ENCODE assay signal across 8 mouse cellular contexts in genomic region chr8:117278668-117279132, GRCm38 (mm10). TPM values are rescaled to one million over a fixed set of nuclear protein-coding genes. Genes with fewer than 3 reads are reported as not detected.
DNase-seq lines count a peak whose midpoint lies in the region; ATAC-seq and TF ChIP-seq lines count a peak whose summit lies in the region.

No protein-coding gene starts in this region.

- no peak for ATAC-seq in heart, embryonic 16.5 days (replicated peaks; ENCODE audit: extremely low read depth, insufficient read depth, low FRiP score)
- no peak for ATAC-seq in intestine, postnatal 0 days
- ATAC-seq in midbrain, embryonic 13.5 days = peak; percentile 29; the same call in 1 of the 2 replicates

- intact Hi-C loops in heart, adult 2 months (cut with DNase I) = no loop called here

- no peaks in the 10 kb centered on the region for H3K36me3 ChIP-seq in heart, embryonic 16.5 days (ENCODE audit: control insufficient read depth, insufficient read depth)
- H3K36me3 ChIP-seq in heart, adult 2 months (ENCODE audit: control insufficient read depth, insufficient read depth, low read length) = no peaks in the 10 kb centered on the region
- peaks cover 38% of the 10 kb centered on the region for H3K36me3 ChIP-seq in embryonic facial prominence, embryonic 10.5 days (replicated peaks)
- peaks cover 2% of the 10 kb centered on the region; the same call in 1 of the 2 replicates for H3K36me3 ChIP-seq in intestine, postnatal 0 days (ENCODE audit: control insufficient read depth, insufficient read depth)
- 0 out of 2 replicates have a peak, but pooled peaks cover 5% of the 10 kb centered on the region for H3K36me3 ChIP-seq in midbrain, embryonic 13.5 days

- WGBS in heart, embryonic 16.5 days = 72% methylated on average over 20 of the region's 20 CpGs
- WGBS in heart, adult 2 months = 76% methylated on average over 20 of the region's 20 CpGs
- WGBS in embryonic facial prominence, embryonic 10.5 days = 41% methylated on average over 20 of the region's 20 CpGs
- WGBS in intestine, postnatal 0 days = 64% methylated on average over 20 of the region's 20 CpGs
- 16% methylated on average over 20 of the region's 20 CpGs for WGBS in midbrain, embryonic 13.5 days

- no peak for DNase-seq in heart, adult 2 months
- no peak for DNase-seq in embryonic facial prominence, embryonic 10.5 days (ENCODE audit: low spot score)
- no peak for DNase-seq in ovary, postnatal 36 days (ENCODE audit: low spot score)
- DNase-seq in embryo, embryonic 10 days (ENCODE audit: low spot score) = no peak
- DNase-seq in gastrocnemius, adult 8-10 months (ENCODE audit: low spot score in 2 of 2) = no peak

- no peaks in the 10 kb centered on the region for H3K9me3 ChIP-seq in heart, embryonic 16.5 days (replicated peaks; ENCODE audit: control insufficient read depth, low read length)
- no peaks in the 10 kb centered on the region for H3K9me3 ChIP-seq in embryonic facial prominence, embryonic 10.5 days
- no peaks in the 10 kb centered on the region for H3K9me3 ChIP-seq in intestine, postnatal 0 days (ENCODE audit: control insufficient read depth)
- H3K9me3 ChIP-seq in midbrain, embryonic 13.5 days = no peaks in the 10 kb centered on the region

- H3K27me3 ChIP-seq in heart, embryonic 16.5 days (ENCODE audit: control insufficient read depth, insufficient read depth, low read length) = no peaks in the 10 kb centered on the region
- no peaks in the 10 kb centered on the region for H3K27me3 ChIP-seq in heart, adult 2 months (ENCODE audit: control insufficient read depth, insufficient read depth, low read length)
- H3K27me3 ChIP-seq in embryonic facial prominence, embryonic 10.5 days (replicated peaks; ENCODE audit: low read depth, poor library complexity, severe bottlenecking) = no peaks in the 10 kb centered on the region
- no peaks in the 10 kb centered on the region for H3K27me3 ChIP-seq in intestine, postnatal 0 days (replicated peaks; ENCODE audit: control insufficient read depth, insufficient read depth, low read length)
- H3K27me3 ChIP-seq in midbrain, embryonic 13.5 days = no peaks in the 10 kb centered on the region

- H3K27ac ChIP-seq in heart, embryonic 16.5 days (ENCODE audit: low read length) = peak overlapping the region; percentile 6
- H3K27ac ChIP-seq in heart, adult 2 months = no peak overlapping the region
- H3K27ac ChIP-seq in embryonic facial prominence, embryonic 10.5 days (replicated peaks) = peak overlapping the region; percentile 69
- peak overlapping the region; percentile 15; the same call in 1 of the 2 replicates for H3K27ac ChIP-seq in intestine, postnatal 0 days (ENCODE audit: low read depth, low read length)
- H3K27ac ChIP-seq in midbrain, embryonic 13.5 days = peak overlapping the region; percentile 73

- no peak overlapping the region for H3K4me3 ChIP-seq in heart, embryonic 16.5 days (ENCODE audit: low read length)
- H3K4me3 ChIP-seq in heart, adult 2 months = no peak overlapping the region
- H3K4me3 ChIP-seq in embryonic facial prominence, embryonic 10.5 days = no peak overlapping the region
- no peak overlapping the region for H3K4me3 ChIP-seq in intestine, postnatal 0 days (ENCODE audit: low read depth, low read length)
- no peak overlapping the region for H3K4me3 ChIP-seq in midbrain, embryonic 13.5 days (replicated peaks)

- no peak for TF ChIP-seq POLR2A in heart, adult 2 months (IDR thresholded peaks at IDR 0.05; ENCODE audit: insufficient read depth, low read depth, low read length)

- H3K4me1 ChIP-seq in heart, embryonic 16.5 days (ENCODE audit: control insufficient read depth, insufficient read depth, low read length) = peaks cover 19% of the 10 kb centered on the region
- peaks cover 18% of the 10 kb centered on the region for H3K4me1 ChIP-seq in heart, adult 2 months (ENCODE audit: control insufficient read depth, insufficient read depth, low read length)
- peaks cover 68% of the 10 kb centered on the region for H3K4me1 ChIP-seq in embryonic facial prominence, embryonic 10.5 days
- peaks cover 13% of the 10 kb centered on the region for H3K4me1 ChIP-seq in intestine, postnatal 0 days (replicated peaks; ENCODE audit: control insufficient read depth, insufficient read depth, low read length)
- peaks cover 54% of the 10 kb centered on the region for H3K4me1 ChIP-seq in midbrain, embryonic 13.5 days (replicated peaks)

- TF ChIP-seq CTCF in heart, adult 2 months (IDR thresholded peaks at IDR 0.05) = no peak
- TF ChIP-seq CTCF in intestine, postnatal 0 days (IDR thresholded peaks at IDR 0.05; ENCODE audit: low read depth) = no peak

- H3K79me2 ChIP-seq in heart, adult 2 months (replicated peaks; ENCODE audit: control insufficient read depth, insufficient read depth, low read length) = peaks cover 7% of the 10 kb centered on the region

- no peak overlapping the region for H3K9ac ChIP-seq in heart, embryonic 16.5 days (ENCODE audit: low read length)
- H3K9ac ChIP-seq in heart, adult 2 months (ENCODE audit: low read depth, low read length) = no peak overlapping the region
- no peak overlapping the region for H3K9ac ChIP-seq in intestine, postnatal 0 days (ENCODE audit: low read depth, low read length)
- peak overlapping the region; percentile 52 for H3K9ac ChIP-seq in midbrain, embryonic 13.5 days (replicated peaks)

- no peak for TF ChIP-seq EP300 in heart, adult 2 months (IDR thresholded peaks at IDR 0.05; ENCODE audit: insufficient read depth, low read depth, low read length)

- no peak overlapping the region for H3K4me2 ChIP-seq in heart, embryonic 16.5 days (ENCODE audit: low read depth, low read length)
- no peak overlapping the region for H3K4me2 ChIP-seq in intestine, postnatal 0 days (replicated peaks; ENCODE audit: low read depth)
- peak overlapping the region; percentile 40 for H3K4me2 ChIP-seq in midbrain, embryonic 13.5 days (replicated peaks)

RNA-seq across cellular contexts. Expression of gene Cmip, which starts 21.8 kb away (rescaled TPM):
- 6.8 and 7.0 TPM in 2 replicates for polyA plus RNA-seq in heart, embryonic 16.5 days (2015; fragmentation: Nextera tagmentation; extraction: Ambion mirVana)
- total RNA-seq in heart, adult 2 months (2021) = 10 to 100 TPM; 20.1 to 20.8 TPM
- polyA plus RNA-seq in heart, adult 2 months (2012; rRNA removed) = 11.8 and 13.6 TPM in 2 replicates
- polyA plus RNA-seq in embryonic facial prominence, embryonic 10.5 days (2016; fragmentation: Nextera tagmentation; extraction: Ambion mirVana) = 9.2 and 9.8 TPM in 2 replicates
- polyA plus RNA-seq in intestine, postnatal 0 days (2015; fragmentation: Nextera tagmentation; extraction: Ambion mirVana) = 47.1 and 48.9 TPM in 2 replicates
- 65.3 and 71.7 TPM in 2 replicates for polyA plus RNA-seq in midbrain, embryonic 13.5 days (2015; fragmentation: Nextera tagmentation; extraction: Ambion mirVana)
- total RNA-seq in gastrocnemius, adult 8-10 months (2022) = 1 to 10 TPM; 3.8 to 7.3 (median 6.2) TPM
